Mouse (Mus musculus) CD4-positive, CD25-positive, alpha-beta regulatory T cell, adult 9 weeks (primary cell): ENCODE results near the gene Prkrip1. TPM values are rescaled to one million over a fixed set of nuclear protein-coding genes. Genes with fewer than 3 reads are reported as not detected.

ENCODE experiments used
- polyA plus RNA-seq: library from polyadenylated mRNA; unstranded; fragments of 100-300 nt; shearing (Covaris generic); gene quantifications from one replicate; pipeline ENCODE4 v1.2.1, GENCODE M21; 2017

Prkrip1 gene
- polyA plus RNA-seq, result 52.9 TPM

GRCm38 (mm10) chr5:136198474-136199391 is at the start of gene Prkrip1:
Prkrip1 (minus strand) TSS chr5:136198963.

GRCm38 (mm10) chr5:136246452-136246838 is 47.7 kb upstream of the Prkrip1 start, which contains the start of gene Sh2b2:
Sh2b2 (minus strand) TSS chr5:136246556.

GRCm38 (mm10) chr5:136170512-136171362 is 28.0 kb downstream of the Prkrip1 start, which contains the start of gene Orai2:
Orai2 (minus strand) TSS chr5:136170713.

DNA sequence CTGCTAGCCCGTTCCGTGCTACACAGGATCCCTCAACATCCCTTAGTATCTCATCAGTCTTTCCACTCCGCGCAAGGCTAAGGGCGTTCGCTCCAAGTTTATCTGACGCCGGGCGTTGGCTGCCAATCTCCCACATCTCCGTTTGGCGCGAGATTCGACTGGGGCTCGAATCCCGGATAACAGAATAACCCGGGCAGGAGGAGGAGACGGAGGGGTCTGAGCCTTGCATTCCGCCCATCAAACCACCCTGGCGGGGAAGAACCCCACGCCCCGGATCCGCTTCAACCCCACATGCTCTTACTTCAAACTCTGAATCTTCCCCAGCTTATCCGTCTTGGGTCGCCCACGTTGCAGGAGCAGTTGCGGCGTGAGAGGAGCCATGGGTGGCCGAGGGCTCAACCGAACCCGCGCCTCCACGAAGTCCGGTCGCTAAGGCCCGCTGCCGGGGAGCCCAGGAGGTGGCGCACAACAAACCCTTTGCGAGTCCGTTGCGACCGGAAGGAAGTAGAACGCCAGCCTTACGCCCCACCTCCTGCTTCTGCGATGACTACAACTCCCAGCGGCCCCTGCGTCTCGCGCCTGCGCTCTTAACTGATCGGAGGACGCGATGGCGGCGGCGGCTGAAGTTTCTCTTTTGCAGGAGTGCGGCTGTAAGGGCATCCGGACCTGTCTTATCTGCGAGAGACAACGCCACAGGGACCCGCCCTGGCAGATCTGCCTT is 63.0 kb downstream of the Prkrip1 start, which contains the start of the genes Lrwd1 and Alkbh4:
Lrwd1 (minus strand) TSS at position 504 of the 721 bp plus-strand sequence.
Alkbh4 (plus strand) TSS at position 576 of the 721 bp plus-strand sequence.

Other genes with a start within 250 kb of the Prkrip1 start
- gene Ssc4d, start 224.4 kb downstream of the Prkrip1 start, polyA plus RNA-seq, result 1.7 TPM
- gene Zp3, start 218.9 kb downstream of the Prkrip1 start, polyA plus RNA-seq, result not detected
- 26.3 TPM for gene Dtx2, start 204.2 kb downstream of the Prkrip1 start, polyA plus RNA-seq
- gene Upk3b, start 160.5 kb downstream of the Prkrip1 start, polyA plus RNA-seq, result not detected
- not detected for gene Upk3bl, start 144.5 kb downstream of the Prkrip1 start, polyA plus RNA-seq
- 2.1 TPM for gene Rasa4, start 115.0 kb downstream of the Prkrip1 start, polyA plus RNA-seq
- 191 TPM for gene Polr2j, start 82.3 kb downstream of the Prkrip1 start, polyA plus RNA-seq
- gene Lrwd1, start 62.9 kb downstream of the Prkrip1 start, polyA plus RNA-seq, result 61.8 TPM
- 79.4 TPM for gene Alkbh4, start 62.8 kb downstream of the Prkrip1 start, polyA plus RNA-seq
- 83.1 TPM for gene Orai2, start 28.2 kb downstream of the Prkrip1 start, polyA plus RNA-seq
- gene Sh2b2, start 47.6 kb upstream of the Prkrip1 start, polyA plus RNA-seq, result not detected